Mouse (Mus musculus): ENCODE measurements around the gene Ccdc134. TPM values are rescaled to one million over a fixed set of nuclear protein-coding genes. Genes with fewer than 3 reads are reported as not detected.
"Not testable (repeated sequence)": the region's sequence is repeated elsewhere in the genome, so short reads cannot be mapped to it uniquely, and the experiment has no call there.

Gene Ccdc134
- 10 to 100 TPM; 10.2 to 17.0 TPM for total RNA-seq (2021)
- long read RNA-seq, experiment 1, transcript Ccdc134-201 (7 exons, 2,046 nt), result major isoform, 14 of 20 reads
- long read RNA-seq, experiment 1, partial matches to known transcripts, result 0 of 20 reads
- long read RNA-seq, experiment 1, other reads (novel, unspliced or antisense), result 4 of 20 reads
- long read RNA-seq, experiment 2, partial matches to known transcripts, result 0 of 6 reads
- long read RNA-seq, experiment 2, other reads (novel, unspliced or antisense), result 3 of 6 reads

GRCm38 (mm10) chr15:82127426-82128374, at the start of gene Ccdc134:
Gene Ccdc134, plus strand, starts transcription at chr15:82127922.
- intact Hi-C loops (cut with DNase I), result loop anchor here (5.0 kb wide), 1 partner anchor 40 kb away; no protein-coding TSS in a partner anchor
- peak; percentile 94 to 96 for DNase-seq

- intact Hi-C loops (cut with DNase I), result loop anchor here (5.0 kb wide), 2 partner anchors 37 to 157 kb away; no protein-coding TSS in a partner anchor
- DNase-seq, result no peak
Measured at GRCm38 (mm10) chr15:82079883-82080282, 47.8 kb upstream of the Ccdc134 start.

DNA sequence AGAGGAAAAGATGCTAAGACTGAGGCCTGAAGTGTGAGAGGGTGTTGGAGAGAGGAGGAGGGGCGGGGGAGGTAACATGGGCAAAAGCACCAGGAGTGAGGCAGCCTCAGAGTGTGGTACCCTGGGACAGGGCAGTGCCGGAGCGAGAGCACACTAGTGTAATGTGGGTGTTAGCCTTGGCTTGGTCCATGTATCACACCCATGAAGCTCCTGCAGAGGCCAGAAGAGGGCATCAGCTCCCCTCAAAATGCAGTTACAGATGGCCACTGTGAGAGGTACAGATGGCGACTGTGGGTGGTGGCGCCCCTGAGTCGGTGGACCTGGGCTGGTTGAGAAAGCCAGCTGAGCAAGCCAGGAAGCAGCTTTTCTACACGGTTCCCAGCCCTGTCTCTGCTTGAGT, 46.6 kb upstream of the Ccdc134 start:
- intact Hi-C loops (cut with DNase I), result loop anchor here (5.0 kb wide), 2 partner anchors 36 to 156 kb away; no protein-coding TSS in a partner anchor
- peak in 1 of 2 experiments; percentile 30 for DNase-seq

DNA sequence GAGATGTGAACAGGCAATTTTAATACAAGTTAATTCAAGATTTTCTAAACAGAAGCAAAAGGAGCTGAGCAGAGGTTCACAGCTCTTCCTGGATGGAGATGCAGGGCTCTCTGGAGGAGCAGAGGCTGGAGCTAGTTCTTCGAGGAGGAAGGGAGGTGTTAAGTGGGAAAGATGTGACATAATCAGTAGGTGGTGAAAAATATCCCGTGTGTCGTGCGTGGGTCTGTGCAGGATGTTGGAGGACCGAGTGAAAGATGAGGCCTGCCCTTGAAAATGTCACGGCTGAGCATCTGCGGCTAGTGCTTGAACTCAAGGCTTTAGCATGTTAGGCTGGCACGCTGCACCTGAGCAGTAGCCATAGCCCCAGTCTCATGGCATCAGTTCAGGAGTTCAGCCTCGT, 42.1 kb upstream of the Ccdc134 start:
- intact Hi-C loops (cut with DNase I), result no loop called here
- no peak for DNase-seq

- no peak for DNase-seq
- intact Hi-C loops (cut with DNase I), result no loop called here
Measured at GRCm38 (mm10) chr15:82086131-82086530, 41.6 kb upstream of the Ccdc134 start.

- DNase-seq, result no peak
- intact Hi-C loops (cut with DNase I), result no loop called here
Measured at GRCm38 (mm10) chr15:82087266-82087665, 40.5 kb upstream of the Ccdc134 start.

DNA sequence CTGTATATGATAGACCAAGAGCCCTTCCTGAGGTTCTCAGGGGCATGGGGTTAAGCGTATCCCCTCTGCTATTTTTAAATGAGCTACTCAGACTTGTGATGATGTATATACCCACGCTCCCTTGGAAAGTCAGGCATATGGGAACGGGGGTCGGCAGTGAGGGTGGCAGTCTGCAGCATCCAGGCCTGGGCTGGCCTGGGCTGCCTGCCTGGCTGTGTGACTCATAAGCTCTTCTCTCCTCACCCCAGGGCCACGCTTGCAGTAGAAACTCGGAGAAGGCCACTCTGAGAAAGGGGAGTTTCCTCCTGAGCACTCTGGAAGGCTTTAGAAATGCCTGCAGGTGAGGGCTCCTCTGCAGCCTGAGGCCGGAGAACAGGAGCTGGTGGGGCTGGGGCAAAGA, 36.7 kb upstream of the Ccdc134 start:
- DNase-seq, result no peak
- intact Hi-C loops (cut with DNase I), result no loop called here

DNA sequence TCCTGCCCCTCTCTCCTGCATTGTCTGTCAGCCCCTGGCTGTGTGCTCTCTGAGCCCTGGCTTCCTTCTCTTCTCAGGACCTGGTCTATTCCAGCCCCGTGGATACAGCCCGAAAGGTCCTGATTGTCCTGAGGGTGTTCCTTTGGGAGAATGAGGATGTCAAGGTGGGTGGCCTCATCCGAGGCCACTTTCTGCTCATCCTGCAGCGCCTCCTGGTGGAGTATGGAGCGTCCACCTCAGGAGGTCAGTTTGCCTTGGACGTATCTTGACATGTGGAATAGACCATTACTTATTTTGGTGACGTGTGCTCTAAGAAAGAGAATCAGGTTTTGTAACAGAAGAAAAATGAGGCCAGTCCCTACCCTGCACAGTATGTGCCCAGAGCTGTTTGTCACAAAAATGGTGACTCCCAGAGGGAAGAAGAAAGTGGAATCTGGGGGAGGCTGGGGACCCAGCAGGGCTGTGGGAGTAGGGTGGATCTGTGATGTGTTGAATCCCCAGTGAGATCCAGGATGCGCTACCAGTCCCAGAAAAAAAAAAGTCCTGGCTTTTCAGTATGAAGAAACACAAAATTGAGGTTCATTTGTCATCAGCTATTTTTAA, 20.7 kb upstream of the Ccdc134 start:
- no peak for DNase-seq
- intact Hi-C loops (cut with DNase I), result loop anchor here (2.0 kb wide), 1 partner anchor 38 kb away; the partner anchor contains the start of gene Mei1

- DNase-seq, result no peak
Measured at GRCm38 (mm10) chr15:82120544-82120943, 7.2 kb upstream of the Ccdc134 start.

DNA sequence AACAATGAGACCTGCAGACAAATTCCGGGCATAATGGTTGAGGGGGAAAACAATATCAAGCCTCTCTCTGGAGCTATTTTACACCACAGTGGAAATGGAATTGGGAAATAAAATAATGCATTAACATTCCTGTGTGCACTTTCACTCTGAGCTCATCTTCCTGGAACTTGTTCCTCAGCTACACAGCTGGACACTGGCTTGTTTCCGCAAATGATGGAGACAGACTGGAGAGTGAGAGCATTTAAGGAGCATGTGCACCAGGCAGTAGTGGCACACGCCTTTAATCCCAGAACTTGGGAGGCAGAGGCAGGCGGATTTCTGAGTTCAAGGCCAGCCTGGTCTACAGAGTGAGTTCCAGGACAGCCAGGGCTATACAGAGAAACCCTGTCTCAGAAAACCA, 1.0 kb upstream of the Ccdc134 start:
- intact Hi-C loops (cut with DNase I), result loop anchor here (5.0 kb wide), 1 partner anchor 41 kb away; no protein-coding TSS in a partner anchor
- DNase-seq, result not testable (repeated sequence)

More at GRCm38 (mm10) chr15:82120544-82120943, 7.2 kb upstream of the Ccdc134 start:
- intact Hi-C loops (cut with DNase I), result no loop called here

GRCm38 (mm10) chr15:82128398-82128797, 676 bp downstream of the Ccdc134 start:
- intact Hi-C loops (cut with DNase I), result loop anchor here (5.0 kb wide), 1 partner anchor 39 kb away; no protein-coding TSS in a partner anchor
- no peak for DNase-seq

DNA sequence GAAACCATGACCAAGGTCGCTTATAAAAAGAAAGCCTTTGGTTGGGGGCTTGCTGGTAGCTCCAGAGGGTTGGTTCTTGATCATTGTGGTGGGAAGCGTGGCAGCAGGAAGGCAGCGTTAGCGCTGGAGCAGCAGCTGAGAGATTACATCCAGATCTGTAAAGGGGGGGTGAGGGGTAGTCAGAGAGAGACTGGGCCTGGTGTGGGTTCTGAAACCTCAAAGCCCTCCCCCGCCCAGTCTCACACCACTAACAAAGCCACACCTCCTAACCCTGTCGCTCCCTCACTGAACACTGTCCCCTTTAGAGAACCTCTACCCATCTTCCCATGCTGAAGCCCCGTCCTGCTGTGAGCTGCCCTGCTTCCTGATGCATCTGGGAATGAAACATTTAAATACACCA, 2.9 kb downstream of the Ccdc134 start:
- no peak for DNase-seq
- intact Hi-C loops (cut with DNase I), result no loop called here

DNA sequence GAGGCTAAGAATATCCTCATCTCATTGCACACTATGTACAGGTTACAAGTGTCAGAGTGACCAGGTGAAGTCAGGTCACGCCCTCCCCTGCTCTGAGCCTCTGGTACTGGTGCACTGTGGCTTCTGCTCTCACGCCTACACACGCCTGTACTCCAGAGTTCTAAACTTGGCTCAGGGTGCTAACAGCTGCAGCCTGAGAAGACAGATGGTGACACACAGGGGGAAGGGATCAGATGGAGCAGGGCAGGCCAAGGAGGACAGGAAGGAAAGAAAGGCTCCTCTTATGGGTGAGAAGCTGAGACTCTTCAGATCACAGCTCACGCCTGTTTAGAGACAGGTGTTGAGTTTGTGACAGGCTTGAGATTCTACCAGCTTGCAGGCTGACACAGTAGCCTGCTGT, 7.7 kb downstream of the Ccdc134 start:
- intact Hi-C loops (cut with DNase I), result no loop called here
- DNase-seq, result peak; percentile 31 to 40

GRCm38 (mm10) chr15:82138565-82138964, 10.8 kb downstream of the Ccdc134 start:
- DNase-seq, result peak; percentile 40 to 49
- intact Hi-C loops (cut with DNase I), result loop anchor here (2.0 kb wide), 1 partner anchor 98 kb away; no protein-coding TSS in a partner anchor

GRCm38 (mm10) chr15:82139196-82139595, 11.5 kb downstream of the Ccdc134 start:
- intact Hi-C loops (cut with DNase I), result loop anchor here (2.0 kb wide), 1 partner anchor 98 kb away; no protein-coding TSS in a partner anchor
- no peak for DNase-seq

- intact Hi-C loops (cut with DNase I), result no loop called here
- DNase-seq, result no peak
Measured at GRCm38 (mm10) chr15:82140355-82140754, 12.6 kb downstream of the Ccdc134 start.

- intact Hi-C loops (cut with DNase I), result loop anchor here (2.0 kb wide), 1 partner anchor 19 kb away; no protein-coding TSS in a partner anchor
Measured at GRCm38 (mm10) chr15:82144157-82144556, 16.4 kb downstream of the Ccdc134 start.

GRCm38 (mm10) chr15:82145408-82145807, 17.7 kb downstream of the Ccdc134 start:
- intact Hi-C loops (cut with DNase I), result loop anchor here (2.0 kb wide), 1 partner anchor 17 kb away; no protein-coding TSS in a partner anchor
- DNase-seq, result no peak

More at GRCm38 (mm10) chr15:82144157-82144556, 16.4 kb downstream of the Ccdc134 start:
- no peak for DNase-seq

DNA sequence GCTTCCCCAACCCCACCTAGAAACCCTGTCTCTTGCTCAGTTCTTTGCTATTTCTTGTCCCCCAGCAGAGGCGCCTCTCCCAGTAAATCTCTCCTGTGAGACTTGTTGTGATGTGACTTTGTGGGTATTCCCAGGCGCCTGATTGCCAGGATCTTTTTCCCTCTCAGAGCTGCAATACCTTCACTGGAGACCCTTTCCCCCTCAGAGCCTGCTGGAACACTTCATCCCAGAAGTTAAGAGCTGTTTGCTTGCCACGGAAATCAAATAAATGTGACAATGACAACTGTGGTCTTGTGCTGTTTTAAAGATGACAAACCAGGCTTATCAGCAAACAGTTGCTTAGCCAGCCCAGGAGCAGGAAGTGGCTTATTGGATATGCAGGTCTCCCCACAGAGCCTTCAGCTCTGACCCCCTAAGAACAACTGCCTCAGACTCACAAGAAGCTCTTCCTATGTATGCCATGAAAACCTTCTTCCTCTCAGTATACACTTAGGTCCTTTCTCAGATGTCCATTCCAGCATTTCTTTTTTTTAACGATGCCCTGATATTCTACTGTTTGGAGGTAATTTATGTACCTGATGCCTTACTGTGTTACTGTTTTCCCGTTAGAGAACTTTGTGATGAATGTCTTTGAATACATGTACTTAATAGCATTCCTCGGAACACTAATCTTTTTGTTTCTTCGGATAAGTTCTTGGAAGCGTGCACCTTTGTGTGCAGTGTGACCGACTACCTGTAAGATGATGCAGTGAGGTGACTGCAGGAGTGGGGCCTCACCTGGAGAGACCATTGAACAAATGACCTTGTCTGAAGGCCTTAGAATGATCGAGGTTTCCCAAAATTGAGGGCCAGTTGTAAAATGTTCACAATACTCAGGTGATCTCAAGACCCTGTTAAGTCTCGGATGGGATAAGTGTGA, 18.4 kb downstream of the Ccdc134 start:
- intact Hi-C loops (cut with DNase I), result loop anchor here (2.0 kb wide), 1 partner anchor 17 kb away; no protein-coding TSS in a partner anchor
- DNase-seq, result no peak
